Mouse (Mus musculus): ENCODE data around the gene Shld1. TPM values are rescaled to one million over a fixed set of nuclear protein-coding genes. Genes with fewer than 3 reads are reported as not detected.

Gene Shld1
- total RNA-seq (2023): 10 to 100 TPM; 11.5 to 16.7 TPM

DNA sequence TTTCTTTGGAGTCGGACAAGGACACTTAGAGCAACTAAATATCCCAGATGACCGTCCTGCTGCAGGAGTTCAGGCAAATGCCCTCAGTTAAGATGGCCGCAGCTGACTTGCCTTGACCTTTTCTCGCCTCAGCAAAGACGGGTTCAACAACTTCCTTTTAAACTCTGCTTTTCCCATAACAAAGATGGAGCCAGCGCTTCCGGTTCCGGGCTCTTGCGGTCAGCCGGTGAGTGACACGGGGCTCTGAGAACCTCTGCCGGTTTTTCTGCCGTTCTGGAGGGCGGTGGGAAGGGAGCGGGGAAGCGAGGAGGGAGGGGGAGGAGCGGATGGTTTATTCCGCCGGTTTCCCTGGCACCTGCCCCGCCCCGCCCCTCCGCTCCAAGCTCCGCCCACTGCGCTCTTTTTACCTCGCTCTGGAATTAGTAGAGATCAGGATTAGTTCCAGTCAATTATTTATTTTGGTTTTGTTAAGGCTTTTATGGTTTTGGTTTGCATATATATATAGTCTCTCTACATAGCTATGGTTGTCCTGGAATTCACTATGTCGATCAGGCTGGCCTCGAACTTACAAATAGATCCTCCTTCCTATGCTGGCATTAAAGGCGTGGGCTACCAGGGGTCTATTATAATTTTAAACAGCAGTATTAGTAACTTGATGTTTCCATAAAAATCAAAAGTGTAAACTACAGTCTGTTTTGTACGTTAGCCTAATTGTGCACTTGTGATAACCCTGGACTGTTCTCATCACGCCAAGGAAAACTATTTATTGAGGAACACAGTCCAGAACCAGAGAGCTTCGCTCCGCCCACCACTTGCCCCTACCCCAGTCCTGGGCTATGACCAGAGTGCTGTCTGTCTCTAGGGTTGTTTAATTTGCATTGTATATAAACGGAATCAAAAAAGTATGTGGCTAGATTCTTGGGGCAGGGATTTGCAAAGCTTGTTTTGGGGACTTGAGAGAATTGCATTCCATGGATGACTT lies at the start of gene Shld1:
Gene Shld1 (plus strand): TSS at position 176 of the 982 bp plus-strand sequence.

DNA sequence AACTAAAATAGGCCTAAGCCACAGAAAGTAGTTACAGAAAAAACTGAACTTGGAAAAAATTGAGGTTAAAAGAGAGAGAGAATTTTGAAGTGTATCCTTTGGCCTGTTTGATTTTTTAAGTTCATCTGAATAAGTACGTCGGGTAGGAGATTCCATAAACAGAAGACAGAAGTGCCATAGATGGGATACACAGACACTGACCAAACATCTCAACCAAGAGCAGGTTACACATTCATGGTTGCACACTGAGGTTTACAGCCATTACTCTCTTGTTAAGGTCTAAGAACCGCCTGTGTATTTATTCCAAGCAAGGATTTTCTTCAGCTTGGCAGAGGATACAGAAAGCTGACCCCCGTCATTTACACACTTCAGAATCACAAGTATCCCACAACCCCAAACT lies 94.2 kb downstream of the Shld1 start, which contains the start of gene Chgb:
Gene Chgb (plus strand): TSS at position 301 of the 400 bp plus-strand sequence.

Other genes starting within 250 kb of the Shld1 start
- gene Gpcpd1, start 99.2 kb upstream of the Shld1 start, total RNA-seq (2023): 100 to 1,000 TPM; 157 to 164 TPM
- not detected for gene Chgb, start 94.3 kb downstream of the Shld1 start, total RNA-seq (2023)
- 10 to 100 TPM; 40.2 to 47.7 TPM for gene Trmt6, start 129.1 kb downstream of the Shld1 start, total RNA-seq (2023)
- 1 to 10 TPM; 5.4 to 8.7 TPM for gene Mcm8, start 129.2 kb downstream of the Shld1 start, total RNA-seq (2023)
- 10 to 100 TPM; 11.8 to 15.0 TPM for gene Crls1, start 159.7 kb downstream of the Shld1 start, total RNA-seq (2023)
- gene Lrrn4, start 194.0 kb downstream of the Shld1 start, total RNA-seq (2023): under 1 TPM; 0.29 to 0.33 TPM